Mouse (Mus musculus) E14TG2a.4 (cell line): ENCODE results near the gene Dnajc10.

Experiments used
- CTCF ChIP-seq: conservative IDR thresholded peaks from 2 replicates; pipeline ENCODE4 v1.5.1; 2014; ENCODE audit warnings: low read length
- NANOG ChIP-seq: IDR thresholded peaks from 2 replicates; pipeline ENCODE4 v1.6.1; 2014; ENCODE audit warnings: borderline replicate concordance, low read length, mixed read lengths

DNA sequence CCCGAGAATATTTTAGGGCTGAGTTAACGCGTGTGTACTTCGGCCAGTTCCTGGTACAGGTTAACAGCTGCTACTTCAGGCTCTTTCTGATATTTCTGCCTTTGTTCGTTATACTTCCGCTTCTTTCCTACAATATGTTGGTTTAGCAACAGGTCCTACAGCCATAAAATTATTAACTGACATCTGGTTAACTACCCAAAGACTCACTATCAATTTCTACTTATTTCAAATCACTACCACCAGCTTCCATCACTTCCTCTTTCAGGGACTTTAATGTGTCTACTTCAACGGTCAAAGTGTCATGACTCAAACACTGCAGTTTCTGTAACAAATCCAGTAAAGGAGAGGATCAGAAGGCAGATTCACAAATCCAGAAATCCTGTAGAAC is 418 bp upstream of the Dnajc10 start:
- TF ChIP-seq CTCF (no peak), NANOG (no peak)
